Mouse (Mus musculus) lung, postnatal 0 days (tissue): ENCODE results near the gene Dppa4.

ENCODE experiments used
- CTCF ChIP-seq: IDR thresholded peaks from 2 replicates; pipeline ENCODE4 v1.5.1; 2016; ENCODE audit warnings: antibody characterized with exemption, mild to moderate bottlenecking
- EP300 ChIP-seq: IDR thresholded peaks from 2 replicates; pipeline ENCODE4 v1.6.1; 2016; ENCODE audit warnings: antibody characterized with exemption, mild to moderate bottlenecking, control low read depth

GRCm38 (mm10) chr16:48303983-48304382, 20.4 kb downstream of the Dppa4 start:
- TF ChIP-seq CTCF (no peak), EP300 (no peak)
